Mouse (Mus musculus): ENCODE results near the gene Cish. TPM values are rescaled to one million over a fixed set of nuclear protein-coding genes. Genes with fewer than 3 reads are reported as not detected.

Cish gene
- total RNA-seq (2021) (10 to 100 TPM; 13.9 to 18.6 TPM), polyA plus RNA-seq (2012; rRNA removed) (33.3 and 34.8 TPM in 2 replicates)
- long read RNA-seq, partial matches to known transcripts = 0 of 2 reads
- long read RNA-seq, other reads (novel, unspliced or antisense) = 1 of 2 reads

DNA sequence AAGGTAGTCTGAATTCAATTTTAAA lies at the start of gene Cish:
Gene Cish, plus strand, starts transcription at position 11 of the 25 bp plus-strand sequence.
- DNase-seq = no peak

DNA sequence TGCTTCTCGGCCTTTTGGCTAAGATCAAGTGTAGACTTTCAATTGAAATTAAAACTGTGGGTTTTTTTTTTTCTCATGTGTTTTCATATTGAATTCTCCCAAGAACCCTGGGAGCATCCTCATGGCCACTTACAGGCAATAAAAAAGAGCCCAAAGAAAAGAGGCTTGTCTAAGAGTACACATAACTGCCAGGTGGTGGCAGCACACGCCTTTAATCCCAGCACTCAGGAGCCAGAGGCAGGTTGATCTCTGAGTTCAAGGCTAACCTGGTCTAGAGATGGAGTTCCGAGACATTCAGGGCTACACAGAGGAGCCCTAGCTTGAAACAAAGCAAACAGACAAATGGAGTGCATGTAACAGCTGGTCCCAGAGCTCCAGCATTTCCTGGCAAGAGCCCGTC lies 49.7 kb upstream of the Cish start:
- DNase-seq = peak; percentile 35

DNA sequence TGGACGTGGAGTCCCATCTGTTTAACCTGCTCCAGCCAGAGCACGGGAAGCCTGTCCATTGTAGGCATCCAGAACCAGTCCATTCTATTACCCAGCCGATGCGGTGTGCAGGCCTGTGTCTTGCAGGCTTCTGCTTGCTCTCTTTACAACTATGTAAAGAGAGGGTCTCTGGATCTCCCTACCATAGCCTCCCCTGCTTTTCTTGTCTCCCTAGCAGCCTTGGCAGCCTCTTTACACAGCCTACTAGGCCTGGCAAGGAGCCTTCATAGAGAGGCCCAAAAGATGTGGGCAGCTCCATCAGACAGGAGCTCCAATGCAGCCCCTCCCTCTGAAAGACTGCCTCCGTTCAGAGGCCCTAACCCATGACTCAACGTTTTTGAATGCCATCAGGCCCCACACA lies 46.7 kb upstream of the Cish start:
- DNase-seq = no peak

DNA sequence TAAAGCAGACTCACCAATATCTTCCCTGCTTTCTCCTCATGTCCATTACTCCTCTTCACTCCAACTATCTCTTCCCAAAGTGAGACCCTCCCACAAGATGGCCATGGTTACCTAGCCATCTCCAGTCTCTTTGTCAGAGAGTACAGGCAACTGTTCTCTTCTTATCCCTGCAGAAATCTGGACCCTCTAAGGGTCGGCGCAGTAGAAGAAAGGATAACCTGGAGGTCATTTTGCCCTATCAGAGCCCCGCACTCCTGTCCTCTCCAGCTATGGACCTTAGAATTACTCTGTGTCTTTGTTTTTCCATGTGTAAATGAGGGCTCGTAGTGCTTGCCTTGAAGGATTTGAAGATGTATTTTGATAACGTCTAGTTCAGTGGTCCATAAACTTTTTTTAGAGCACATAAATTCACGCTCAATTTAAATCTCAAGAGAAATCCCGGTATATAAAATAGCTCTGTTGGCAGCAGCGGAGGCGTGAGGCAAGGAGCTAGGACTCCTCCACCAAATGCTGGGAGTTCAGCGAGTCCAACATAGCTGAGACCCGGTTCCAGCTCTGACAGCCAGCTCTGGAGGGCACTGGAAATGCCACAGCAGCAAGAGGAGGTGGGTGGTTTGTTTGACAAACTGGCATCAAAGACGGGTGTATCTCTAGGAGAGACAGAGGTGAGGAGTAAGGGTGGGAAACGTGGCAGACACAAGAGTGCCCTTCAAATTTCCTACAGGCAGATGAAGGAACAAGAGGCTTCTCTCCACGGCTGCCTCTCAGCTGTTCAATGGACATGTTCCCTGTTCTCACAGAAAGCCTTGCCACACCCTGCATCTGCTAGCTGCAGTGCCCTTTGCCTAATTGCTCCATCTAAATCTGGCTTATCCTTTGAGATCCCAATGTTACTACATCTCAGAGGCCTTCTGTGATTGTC lies 45.1 kb upstream of the Cish start:
- no peak for DNase-seq

DNA sequence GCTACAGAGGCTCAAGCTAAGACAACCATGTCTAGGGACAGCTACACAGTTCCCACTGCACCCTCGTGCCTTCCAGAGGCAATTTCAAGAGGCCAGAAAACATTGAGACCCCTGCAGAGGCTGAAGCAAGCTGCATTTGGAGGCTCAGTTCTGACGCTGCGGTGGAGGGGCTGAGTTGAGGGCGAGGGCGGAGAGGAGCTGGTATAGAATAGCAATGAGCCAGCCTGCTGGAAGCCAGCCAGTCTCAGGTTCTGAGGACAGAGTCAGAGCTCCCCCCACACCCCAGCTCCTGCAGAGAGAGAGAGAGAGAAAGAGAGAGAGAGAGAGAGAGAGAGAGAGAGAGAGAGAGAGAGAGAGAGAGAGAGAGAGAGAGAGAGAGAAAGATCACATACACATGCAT lies 43.7 kb upstream of the Cish start:
- DNase-seq = no peak

DNA sequence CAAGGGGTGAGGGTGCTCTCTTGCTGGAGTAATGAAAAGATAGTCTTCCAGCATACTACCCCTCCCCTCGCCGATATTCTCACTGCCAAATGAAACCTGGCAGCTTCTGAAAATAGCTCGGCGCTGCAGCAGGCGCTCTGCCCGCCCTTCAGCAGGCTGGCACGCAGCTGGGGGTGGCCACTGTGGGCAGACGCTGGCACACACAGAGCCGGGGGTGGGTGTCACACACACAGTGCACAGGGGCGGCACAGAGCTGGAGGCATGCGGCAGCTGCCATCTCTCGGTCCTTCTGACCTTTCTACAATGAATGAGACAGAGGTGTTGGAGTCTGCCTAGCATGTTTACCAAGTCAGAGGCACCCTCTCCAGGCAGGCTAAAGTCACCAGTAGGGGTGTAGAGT lies 41.4 kb upstream of the Cish start:
- peak; percentile 58 for DNase-seq

DNA sequence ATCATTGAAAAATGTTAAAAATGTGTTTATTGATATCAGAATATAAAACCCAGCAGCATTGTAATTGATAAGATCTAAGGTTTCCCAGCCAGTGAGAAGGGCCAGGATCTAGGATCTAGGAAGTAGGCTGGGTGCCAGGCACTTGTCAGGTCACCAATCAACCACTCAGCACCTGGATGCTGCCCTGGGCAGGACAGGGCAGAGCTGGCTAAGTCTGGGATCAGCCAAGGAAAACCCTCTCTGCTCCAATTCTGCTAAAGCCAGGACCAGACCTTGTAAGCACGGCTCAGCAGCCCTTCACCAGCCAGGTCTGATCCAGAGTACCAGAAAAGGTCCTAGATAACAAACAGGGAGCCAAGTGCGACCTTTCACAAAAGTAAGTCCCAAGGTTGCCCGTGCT lies 40.9 kb upstream of the Cish start:
- no peak for DNase-seq

DNA sequence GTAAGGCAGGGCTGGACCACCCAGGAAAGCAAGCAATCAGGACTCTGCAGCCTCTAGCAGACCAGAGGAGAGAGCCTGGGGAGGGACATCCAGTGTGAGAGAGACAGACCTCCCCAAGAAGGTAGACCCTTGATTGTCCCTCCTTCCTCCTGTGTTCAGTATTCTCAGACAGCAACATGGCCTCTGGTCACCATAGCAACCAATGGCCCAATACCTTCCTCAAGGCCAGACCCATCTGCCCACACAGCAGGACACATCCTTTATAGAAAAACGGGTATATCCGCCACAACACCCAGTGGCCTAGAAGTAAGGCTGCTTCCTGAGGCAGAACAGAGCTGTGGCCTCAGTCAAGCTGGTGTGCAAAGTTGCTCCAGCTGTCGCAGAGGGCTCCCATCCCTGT lies 40.2 kb upstream of the Cish start:
- no peak for DNase-seq

DNA sequence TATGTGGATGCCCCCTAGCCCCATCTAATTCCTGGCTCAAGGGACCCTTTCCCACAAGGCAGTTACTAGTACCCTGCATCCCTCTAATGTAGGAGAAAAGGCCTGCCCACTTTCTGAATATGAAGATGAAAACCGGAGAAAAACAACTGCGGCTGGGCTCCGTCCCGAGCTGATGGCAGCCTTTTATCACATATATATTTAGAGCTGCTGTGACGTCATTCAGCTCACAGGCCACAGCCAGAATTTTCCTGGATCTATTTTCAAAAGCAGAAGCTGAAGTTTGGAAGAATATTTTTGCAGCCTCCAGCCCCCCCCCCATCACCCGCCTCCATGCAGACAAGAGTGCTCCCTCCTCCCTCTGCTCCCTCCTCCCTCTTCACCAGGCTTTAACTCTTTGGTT lies 36.3 kb upstream of the Cish start:
- no peak for DNase-seq

DNA sequence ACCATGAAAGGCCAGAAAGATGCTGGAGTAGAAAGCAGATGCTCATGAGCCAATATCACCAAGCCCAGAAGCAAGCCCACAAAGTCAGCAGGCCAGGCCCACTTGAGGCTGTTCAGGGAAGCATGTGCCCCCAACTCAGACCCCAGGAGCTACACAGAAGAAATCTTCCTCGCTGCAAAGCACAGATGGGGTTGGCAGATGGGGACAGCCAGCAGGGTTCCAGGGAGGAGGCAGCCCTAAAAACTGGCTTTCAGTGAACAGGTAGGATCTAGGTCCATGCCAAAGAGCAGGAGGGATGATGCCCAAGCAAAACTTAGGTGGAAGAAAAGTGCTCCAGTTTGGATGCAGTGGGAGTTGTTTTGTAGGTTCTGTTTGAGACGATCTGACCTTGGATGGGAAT lies 35.4 kb upstream of the Cish start:
- no peak for DNase-seq

DNA sequence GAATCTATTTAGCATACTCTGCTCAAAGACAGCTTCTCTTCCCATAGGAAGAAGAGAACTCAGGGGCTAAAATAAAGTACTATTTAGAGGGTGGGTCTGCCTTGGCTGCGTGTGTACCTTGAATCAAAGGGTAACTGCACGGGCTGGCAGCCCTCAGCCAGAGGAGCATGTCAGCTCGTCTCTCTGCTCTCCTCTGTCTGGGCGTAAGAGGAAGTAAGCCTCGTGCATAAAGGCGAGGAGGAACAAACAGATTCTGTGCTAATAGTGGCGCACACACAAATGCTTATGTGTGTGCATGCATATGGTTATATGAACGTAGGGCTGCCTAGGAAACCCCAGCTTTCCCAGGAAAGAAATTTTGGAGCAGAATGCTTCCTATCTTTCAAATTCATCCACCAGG lies 35.0 kb upstream of the Cish start:
- no peak for DNase-seq

DNA sequence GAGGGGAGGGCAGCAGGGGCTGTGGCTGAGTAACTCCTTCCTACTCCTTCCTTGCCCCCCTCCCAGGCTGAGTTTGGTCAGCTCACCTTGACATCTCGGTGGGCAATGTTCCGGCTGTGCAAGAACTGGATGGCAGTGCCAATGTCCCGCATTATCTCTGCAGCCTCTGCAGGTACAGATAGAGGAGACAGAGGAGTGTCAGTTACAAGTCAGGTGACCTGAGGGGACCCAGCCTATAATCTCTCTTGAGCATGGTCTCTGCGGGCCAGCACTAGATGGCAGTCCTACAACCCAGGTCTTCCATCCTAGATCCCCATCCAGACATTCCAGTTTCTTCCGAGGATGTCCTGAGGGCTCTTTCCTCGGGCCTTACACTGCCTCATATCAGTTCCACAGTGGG lies 34.0 kb upstream of the Cish start:
- no peak for DNase-seq

DNA sequence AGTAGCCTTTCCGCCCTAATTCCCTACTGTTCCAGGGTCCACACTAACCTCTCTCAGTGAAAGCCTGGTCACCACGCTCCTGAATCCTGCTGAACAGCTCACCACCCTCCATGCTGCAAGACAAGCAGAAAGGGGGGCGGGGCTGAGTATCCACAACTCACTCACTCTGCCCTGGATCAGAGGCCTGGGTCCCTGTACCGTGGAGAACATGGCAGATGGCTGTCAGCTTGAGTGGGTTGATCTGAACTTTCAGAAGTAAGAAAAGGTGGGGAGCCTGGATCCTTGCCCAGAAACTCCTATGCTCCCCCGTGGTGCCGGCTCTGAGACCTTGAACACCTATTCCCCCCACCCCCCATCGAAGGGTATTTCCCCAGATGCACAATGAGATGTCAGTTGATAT lies 33.5 kb upstream of the Cish start:
- DNase-seq = no peak

DNA sequence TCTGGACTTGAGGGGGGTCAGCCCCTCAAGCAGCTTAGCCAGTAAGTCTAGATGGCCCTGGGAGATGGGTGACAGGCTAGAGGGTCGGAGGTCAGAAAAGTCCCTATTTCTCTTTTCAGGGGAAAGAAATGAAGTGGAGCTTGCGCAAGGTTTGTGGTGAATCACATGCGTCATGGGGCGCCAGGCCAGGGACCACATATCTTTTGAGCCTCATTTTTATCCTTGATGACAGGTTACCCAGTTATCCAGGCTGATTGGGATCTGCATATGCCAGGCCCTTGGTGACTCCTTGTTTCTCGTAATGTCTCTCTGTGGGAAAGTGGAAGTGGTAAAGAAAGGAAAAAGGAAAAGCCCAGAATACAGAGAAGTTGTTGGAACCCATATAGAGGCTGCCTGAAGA lies 31.9 kb upstream of the Cish start:
- peak; percentile 91 for DNase-seq

DNA sequence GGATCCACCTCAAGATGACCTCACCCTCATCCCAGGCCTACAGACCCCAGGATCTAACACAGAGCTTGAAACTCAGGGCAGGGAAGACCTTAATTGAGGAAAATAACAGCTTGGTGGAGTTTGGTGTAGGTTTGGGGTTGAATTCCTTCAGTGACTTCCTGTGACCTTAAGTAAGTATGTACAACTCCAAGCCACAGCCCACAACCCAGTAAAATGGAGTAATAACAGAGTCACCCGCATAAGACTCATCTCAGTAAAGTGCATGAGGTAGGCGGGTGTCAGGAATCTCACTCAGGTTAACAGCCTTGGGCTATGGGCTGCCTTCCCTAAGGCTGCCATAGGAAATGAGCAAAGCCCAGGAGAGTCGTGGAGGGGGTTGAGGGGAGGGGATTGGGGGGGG lies 31.1 kb upstream of the Cish start:
- no peak for DNase-seq

DNA sequence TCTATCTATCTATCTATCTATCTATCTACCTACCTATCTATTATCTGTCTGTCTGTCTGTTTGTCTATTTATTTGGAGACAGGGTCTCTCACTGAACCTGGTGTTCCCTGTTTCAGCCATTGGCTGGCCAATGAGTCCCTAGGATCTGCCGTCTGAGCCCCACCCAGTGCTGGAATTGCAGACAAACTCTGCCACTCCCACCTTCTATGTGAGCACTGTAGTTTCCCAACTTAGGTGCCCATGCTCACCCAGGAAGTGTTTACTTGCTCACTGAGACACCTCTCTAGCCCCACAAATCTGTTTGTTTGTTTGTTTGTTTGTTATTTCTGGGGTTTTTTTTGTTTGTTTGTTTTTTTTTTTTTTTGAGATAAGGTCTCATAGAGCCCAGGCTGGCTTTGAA lies 28.8 kb upstream of the Cish start:
- no peak for DNase-seq

DNA sequence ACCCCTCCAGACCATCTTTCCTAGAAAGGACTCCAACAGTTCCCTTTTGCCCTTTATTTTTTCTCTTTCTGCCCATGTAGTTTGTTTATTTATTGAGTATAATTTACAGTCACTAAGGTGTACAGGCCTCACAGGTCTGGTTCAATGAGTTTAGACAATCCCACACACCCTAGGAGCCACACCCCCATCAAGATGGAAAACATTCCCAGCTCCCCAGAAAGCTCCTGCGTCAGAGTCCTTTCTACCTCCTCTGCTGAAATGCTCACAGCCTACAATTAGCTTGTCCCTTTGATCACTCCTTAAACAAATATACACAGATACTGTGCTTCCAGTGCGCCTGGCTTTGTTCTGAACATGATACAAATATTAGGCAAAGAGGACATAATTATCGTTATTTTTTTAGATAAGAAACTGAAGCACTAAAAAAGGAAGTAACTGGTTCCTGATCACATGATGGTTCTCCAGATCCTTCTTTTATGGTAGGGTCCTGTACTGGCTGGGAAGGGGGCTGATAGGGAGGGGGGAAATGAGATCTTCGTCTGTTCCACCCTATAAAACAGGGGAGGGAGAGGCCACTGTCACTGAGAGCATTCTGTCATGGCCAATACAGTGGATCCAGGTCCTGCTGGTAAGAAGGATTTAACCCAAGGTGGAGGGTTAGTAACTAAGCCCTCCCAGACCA lies 28.0 kb upstream of the Cish start:
- DNase-seq = no peak

DNA sequence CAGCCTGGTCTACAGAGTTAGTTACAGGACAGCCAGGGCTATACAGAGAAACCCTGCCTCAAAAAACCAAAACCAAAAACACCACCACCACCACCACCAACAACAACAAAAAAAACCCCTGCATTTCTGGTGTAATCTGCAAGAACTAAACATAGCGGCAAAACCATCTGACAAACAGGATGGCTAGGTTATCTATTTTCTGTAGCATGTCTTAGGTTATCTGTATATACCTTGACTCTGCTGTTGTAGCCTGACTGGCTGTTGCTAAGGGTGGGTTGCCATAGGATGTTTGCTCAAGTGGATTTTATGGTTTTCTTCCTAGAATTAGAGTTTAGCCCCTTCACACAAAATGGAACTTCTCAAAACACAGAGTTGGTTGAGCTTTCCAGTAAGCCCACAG lies 26.1 kb upstream of the Cish start:
- no peak for DNase-seq

DNA sequence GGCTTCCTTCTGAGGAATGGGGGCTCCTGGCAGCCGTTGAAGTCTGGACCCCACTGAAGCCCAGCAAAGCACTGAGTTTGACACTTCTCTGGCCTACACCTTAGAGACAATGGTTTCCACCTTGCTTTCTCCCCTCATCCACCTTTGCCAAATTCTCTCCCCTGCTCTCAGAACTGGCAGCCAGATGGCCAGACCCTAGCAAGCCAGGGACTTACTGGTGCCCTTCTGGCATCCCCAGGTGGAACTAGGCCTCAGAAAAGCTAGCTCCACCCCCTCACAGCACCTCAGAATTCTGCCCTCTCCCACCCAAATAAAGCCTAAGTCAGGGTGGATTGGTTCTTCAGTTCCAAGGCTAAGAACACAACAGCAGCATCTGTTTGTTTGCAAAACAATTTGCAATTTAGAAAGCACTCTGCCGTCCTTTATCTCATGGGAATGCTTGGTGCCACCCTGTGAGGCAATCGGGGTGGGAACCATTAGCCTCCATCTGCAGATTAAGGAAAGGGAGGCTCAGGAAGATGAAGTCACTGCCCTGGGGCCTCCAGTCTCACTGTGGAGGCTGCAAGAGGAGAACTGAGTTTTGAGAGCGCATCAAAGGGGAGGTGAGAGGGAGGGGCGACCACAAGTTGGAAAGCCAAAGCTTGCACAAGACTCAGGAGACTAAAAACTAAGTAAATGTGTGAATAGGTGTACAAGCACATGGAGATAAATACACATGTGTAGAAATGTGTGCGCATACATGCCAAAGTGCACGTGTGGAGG lies 24.5 kb upstream of the Cish start:
- no peak for DNase-seq

DNA sequence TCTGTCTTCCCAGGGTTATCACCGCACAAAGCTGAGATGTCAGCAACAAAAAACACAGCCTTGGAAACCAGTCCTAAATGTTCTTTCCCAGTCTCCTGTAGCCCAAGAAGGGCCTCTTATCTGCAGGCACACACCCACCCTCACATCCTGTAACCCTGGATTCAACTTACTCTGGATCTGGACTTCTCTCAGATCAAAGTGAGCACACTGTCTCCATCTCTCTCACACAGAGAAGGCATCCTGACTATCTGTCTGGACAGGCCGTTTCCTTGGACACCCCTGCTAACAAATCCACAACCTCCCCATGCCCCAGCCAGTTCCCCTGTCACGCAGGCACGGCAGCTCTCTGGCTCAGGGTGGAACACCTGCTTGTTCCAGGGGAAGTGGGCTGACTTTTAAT lies 23.5 kb upstream of the Cish start:
- DNase-seq = no peak

DNA sequence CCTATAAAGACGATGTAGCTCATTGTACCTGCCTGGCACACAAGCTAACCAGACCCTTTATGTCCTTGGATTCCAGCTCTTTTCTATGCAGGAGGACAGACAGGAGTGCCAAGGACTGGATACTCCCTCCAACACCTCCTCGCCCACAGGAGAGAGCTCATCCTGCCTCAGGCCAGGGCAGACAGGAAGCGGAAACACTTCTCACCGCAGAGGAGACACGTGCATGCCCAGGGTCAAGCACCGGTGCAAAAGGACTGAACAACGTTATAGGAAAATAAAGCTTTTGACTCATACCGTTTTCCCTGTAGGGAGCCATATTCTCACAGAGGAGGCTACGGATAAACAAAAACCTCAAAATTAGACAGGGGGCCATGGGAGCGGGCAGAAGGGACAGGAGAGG lies 22.6 kb upstream of the Cish start:
- no peak for DNase-seq

DNA sequence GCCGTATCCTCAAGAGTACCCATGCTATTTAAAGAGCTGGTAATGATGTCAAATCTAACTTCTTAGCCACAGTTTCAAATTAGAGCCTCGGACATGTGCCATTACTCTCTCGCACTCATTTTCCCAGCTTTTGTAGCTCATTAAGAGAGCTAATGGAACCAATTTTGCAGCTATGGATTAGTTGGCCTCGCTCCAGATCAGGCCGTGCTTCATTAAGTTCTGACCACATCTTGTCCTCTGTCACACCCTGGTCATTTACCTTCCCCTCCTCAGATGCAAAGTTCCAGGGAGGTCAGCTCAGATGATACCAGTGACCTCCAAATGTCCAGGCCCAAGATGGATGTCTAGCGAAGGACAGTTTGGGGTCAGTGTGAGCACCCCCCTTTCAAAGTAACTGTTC lies 21.1 kb upstream of the Cish start:
- DNase-seq = no peak

DNA sequence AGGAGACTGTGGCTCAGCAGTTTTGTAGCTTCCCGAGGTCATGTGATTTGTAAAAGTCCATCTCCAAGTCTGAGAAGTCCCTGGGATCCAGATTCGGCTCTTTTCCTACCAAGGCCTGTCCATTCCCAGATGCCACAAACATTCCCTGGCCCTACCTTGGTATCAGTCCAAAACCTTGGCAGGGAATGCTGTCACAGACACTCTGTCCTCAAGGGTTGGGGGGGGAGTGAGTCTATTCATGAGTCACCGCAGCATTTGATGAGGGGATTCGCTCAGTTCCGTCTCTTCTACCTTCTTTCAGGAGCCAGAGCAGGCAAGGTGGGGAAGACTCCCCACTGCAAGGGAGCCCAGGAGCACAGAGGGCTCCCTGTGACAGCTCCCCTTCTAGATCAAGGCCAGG lies 20.1 kb upstream of the Cish start:
- DNase-seq = peak; percentile 82

DNA sequence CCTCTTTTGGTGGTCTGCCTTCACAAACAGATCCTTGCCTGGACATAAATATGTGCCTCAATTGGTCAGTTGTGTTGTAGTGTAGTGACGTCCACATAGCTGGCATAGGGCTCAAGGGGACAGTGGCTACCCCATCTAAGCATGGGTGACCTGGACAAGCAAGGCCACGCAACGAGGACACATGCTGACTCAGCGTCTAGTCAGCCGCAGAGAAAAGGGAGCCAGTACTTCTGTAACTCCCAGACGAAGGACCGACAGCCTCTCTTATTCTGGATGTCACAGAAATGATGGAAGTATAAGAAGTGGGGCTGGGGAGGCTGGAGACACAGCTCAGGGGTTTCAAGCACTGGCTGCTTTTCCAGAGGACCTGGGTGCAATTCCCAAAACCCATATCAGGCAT lies 18.2 kb upstream of the Cish start:
- DNase-seq = peak; percentile 89

Measured in adrenal gland, adult 2 months (tissue).